Mouse (Mus musculus) MEL (cell line): ENCODE data around the gene Dnm1l.
A peak's percentile ranks its signal among the peaks of the same experiment; 100 is the strongest.

Experiments
- CTCF ChIP-seq, 3 experiments: IDR thresholded peaks in 2 of 3; conservative IDR thresholded peaks in 1 of 3; 2 replicates each; pipeline ENCODE4 v1.5.1; 2011 to 2012; ENCODE audit warnings: low read length in 3 of 3, low read depth in 2 of 3, mild to moderate bottlenecking in 2 of 3, improper control_type of control experiment in 1 of 3, inconsistent platforms in 1 of 3, mixed read lengths in 1 of 3, moderate library complexity in 1 of 3; ENCODE audit not compliant: control insufficient read depth in 1 of 3, insufficient read depth in 1 of 3, poor library complexity in 1 of 3, severe bottlenecking in 1 of 3
- EP300 ChIP-seq, 2 experiments: IDR thresholded peaks; 2 replicates each; pipeline ENCODE4 v1.6.1; 2011; ENCODE audit warnings: improper control_type of control experiment in 2 of 2, low read length in 2 of 2, low read depth in 1 of 2, mild to moderate bottlenecking in 1 of 2
- GABPA ChIP-seq: IDR thresholded peaks from 2 replicates; pipeline ENCODE4 v1.6.1; 2012; ENCODE audit warnings: low read depth, mild to moderate bottlenecking, inconsistent platforms, low read length, improper control_type of control experiment, moderate library complexity
- GATA1 ChIP-seq: IDR thresholded peaks from 2 replicates; pipeline ENCODE4 v1.6.1; 2011; ENCODE audit warnings: low read depth, low read length, improper control_type of control experiment
- JUND ChIP-seq: IDR thresholded peaks from 2 replicates; pipeline ENCODE4 v1.6.1; 2011; ENCODE audit warnings: low read depth, mild to moderate bottlenecking, improper control_type of control experiment, low read length
- KAT2A ChIP-seq: conservative IDR thresholded peaks from 2 replicates; pipeline ENCODE4 v1.6.1; 2012; ENCODE audit warnings: low read depth, low read length, improper control_type of control experiment, inconsistent platforms
- MYC ChIP-seq: IDR thresholded peaks from 2 replicates; pipeline ENCODE4 v1.6.1; 2011; ENCODE audit warnings: low read depth, mild to moderate bottlenecking, low read length, improper control_type of control experiment, moderate library complexity
- POLR2A ChIP-seq, 2 experiments: IDR thresholded peaks; 2 replicates each; pipeline ENCODE4 v1.6.1; 2011 to 2012; ENCODE audit warnings: low read length in 2 of 2, mild to moderate bottlenecking in 2 of 2, control low read depth in 1 of 2, improper control_type of control experiment in 1 of 2, low read depth in 1 of 2, moderate library complexity in 1 of 2; ENCODE audit not compliant: control insufficient read depth in 1 of 2, insufficient read depth in 1 of 2, poor library complexity in 1 of 2
- POLR2AphosphoS2 ChIP-seq: IDR thresholded peaks from 2 replicates; pipeline ENCODE4 v1.6.1; 2011; ENCODE audit warnings: low read length, improper control_type of control experiment
- POLR2AphosphoS5 ChIP-seq: IDR thresholded peaks from 2 replicates; pipeline ENCODE4 v1.6.1; 2012; ENCODE audit warnings: low read depth, borderline replicate concordance, mild to moderate bottlenecking, inconsistent platforms, low read length, moderate library complexity, mixed read lengths
- RAD21 ChIP-seq: IDR thresholded peaks from 2 replicates; pipeline ENCODE4 v1.6.1; 2011; ENCODE audit warnings: mild to moderate bottlenecking, low read depth, low read length, improper control_type of control experiment
- RCOR1 ChIP-seq: IDR thresholded peaks from 2 replicates; pipeline ENCODE4 v1.6.1; 2012; ENCODE audit warnings: low read depth, mild to moderate bottlenecking, inconsistent platforms, low read length, improper control_type of control experiment
- TCF12 ChIP-seq: IDR thresholded peaks from 2 replicates; pipeline ENCODE4 v1.6.1; 2014; ENCODE audit warnings: low read depth, mild to moderate bottlenecking, inconsistent platforms, low read length, improper control_type of control experiment, moderate library complexity
- ZC3H11A ChIP-seq: IDR thresholded peaks from 2 replicates; pipeline ENCODE4 v1.6.1; 2012; ENCODE audit warnings: low read depth, mild to moderate bottlenecking, inconsistent platforms, low read length, improper control_type of control experiment

- TF ChIP-seq CTCF (IDR thresholded peaks at IDR 0.05 in 2 of 3, conservative IDR thresholded peaks at IDR 0.05 in 1 of 3; ENCODE audit: control insufficient read depth in 1 of 3, insufficient read depth in 1 of 3, low read depth in 2 of 3, low read length in 3 of 3, poor library complexity in 1 of 3, severe bottlenecking in 1 of 3): 0 out of 6 replicates have a peak, but pooled peaks of 1 of the 3 experiments have one; percentile 2
- peak; percentile 92 to 95 for TF ChIP-seq POLR2A (IDR thresholded peaks at IDR 0.05; ENCODE audit: control insufficient read depth in 1 of 2, insufficient read depth in 1 of 2, low read depth in 1 of 2, low read length in 2 of 2, poor library complexity in 1 of 2)
- TF ChIP-seq MYC: no peak
- TF ChIP-seq RCOR1: no peak
- TF ChIP-seq POLR2AphosphoS2: peak; percentile 66; the same call in 1 of the 2 replicates
- TF ChIP-seq JUND: no peak
- TF ChIP-seq RAD21: no peak
- TF ChIP-seq EP300 (IDR thresholded peaks at IDR 0.05; ENCODE audit: low read depth in 1 of 2, low read length in 2 of 2): no peak
- TF ChIP-seq GATA1: no peak
- no peak for TF ChIP-seq ZC3H11A
- TF ChIP-seq KAT2A: peak; percentile 87; the same call in 1 of the 2 replicates
- peak; percentile 19; the same call in 1 of the 2 replicates for TF ChIP-seq TCF12
- no peak for TF ChIP-seq GABPA
- no peak for TF ChIP-seq POLR2AphosphoS5
Observed at GRCm38 (mm10) chr16:16358481-16359100, at the start of gene Dnm1l.
